Mouse (Mus musculus): ENCODE results near the gene Nrp1. TPM values are rescaled to one million over a fixed set of nuclear protein-coding genes. Genes with fewer than 3 reads are reported as not detected.

Gene Nrp1
- polyA plus RNA-seq, 1 experiment from 2014 or later: 107 TPM

DNA sequence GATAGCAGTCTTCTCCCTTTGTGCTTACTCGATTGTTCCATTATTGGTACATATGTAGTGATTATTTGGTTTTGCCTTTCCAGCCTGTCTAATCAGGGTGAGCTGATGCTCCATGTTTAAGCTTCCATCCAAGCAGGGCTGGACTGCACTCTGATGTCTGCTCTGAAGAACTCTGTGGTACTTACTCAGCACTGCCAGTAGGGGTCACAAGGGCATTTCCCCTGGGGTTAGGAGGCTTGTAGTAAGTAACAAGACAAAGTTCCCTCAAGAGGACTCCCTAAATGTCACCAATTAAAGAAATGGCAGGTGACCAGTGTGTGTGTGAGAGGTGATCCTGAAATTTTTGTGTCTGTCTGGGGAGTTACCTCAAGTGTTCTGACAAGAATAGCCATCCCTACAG, 161.0 kb downstream of the Nrp1 start:
- H3K4me1 ChIP-seq: no peaks in the 10 kb centered on the region
- H3K9ac ChIP-seq (replicated peaks): no peak overlapping the region
- no peaks in the 10 kb centered on the region for H3K9me3 ChIP-seq (replicated peaks)
- H3K27ac ChIP-seq (replicated peaks): no peak overlapping the region
- 87% methylated on average over 1 of the region's 1 CpGs for WGBS
- no peaks in the 10 kb centered on the region for H3K27me3 ChIP-seq (replicated peaks)
- no peak overlapping the region for H3K4me3 ChIP-seq (replicated peaks)
- no peak for ATAC-seq (ENCODE audit: low FRiP score)
- no peaks in the 10 kb centered on the region for H3K36me3 ChIP-seq
- no peak overlapping the region for H3K4me2 ChIP-seq

DNA sequence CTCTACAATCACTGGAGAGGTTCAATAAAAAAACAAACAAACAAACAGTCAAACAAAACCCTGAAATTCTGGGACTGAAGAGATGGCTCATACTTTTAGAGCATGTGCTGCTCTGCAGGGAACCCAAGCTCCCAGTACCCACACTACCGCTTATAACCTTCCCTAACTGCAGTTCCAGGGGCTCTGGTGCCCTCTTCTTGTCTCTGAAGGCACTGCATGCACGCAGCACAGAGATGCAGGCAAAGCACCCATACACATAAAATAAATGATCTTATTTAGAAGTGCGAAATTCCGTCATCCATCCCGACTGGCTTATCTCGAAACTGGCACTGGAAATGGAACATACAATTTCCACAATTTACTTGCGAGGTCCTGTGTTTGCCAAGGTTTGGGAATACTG, 165.4 kb downstream of the Nrp1 start:
- peaks cover 5% of the 10 kb centered on the region for H3K4me1 ChIP-seq
- H3K27ac ChIP-seq (replicated peaks): no peak overlapping the region
- ATAC-seq (ENCODE audit: low FRiP score): no peak
- no peaks in the 10 kb centered on the region for H3K9me3 ChIP-seq (replicated peaks)
- no peaks in the 10 kb centered on the region for H3K27me3 ChIP-seq (replicated peaks)
- no peaks in the 10 kb centered on the region for H3K36me3 ChIP-seq
- no peak overlapping the region for H3K4me2 ChIP-seq
- H3K4me3 ChIP-seq (replicated peaks): no peak overlapping the region
- no peak overlapping the region for H3K9ac ChIP-seq (replicated peaks)
- WGBS: 68% methylated on average over 7 of the region's 7 CpGs

DNA sequence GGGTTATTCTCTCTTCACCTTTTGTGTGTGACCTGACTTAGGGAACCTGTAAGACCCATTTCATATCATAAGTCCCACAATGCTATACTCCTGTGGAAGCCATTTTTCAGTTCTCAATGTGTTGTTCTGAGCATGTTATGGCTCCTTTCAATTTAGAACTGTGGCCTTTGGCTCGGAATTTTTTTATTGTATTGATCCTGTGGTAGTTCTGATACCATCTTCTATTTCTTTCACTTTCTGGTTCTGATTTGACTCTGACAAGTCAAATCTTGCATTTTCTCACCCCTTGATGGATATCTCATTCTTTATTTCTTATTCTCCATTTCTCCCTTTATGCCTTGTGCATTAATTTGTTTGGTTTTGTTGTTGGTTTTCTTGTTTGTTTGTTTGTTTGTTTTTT, 167.5 kb downstream of the Nrp1 start:
- Histone ChIP-seq H3K9ac (replicated peaks) (no peak overlapping the region), H3K36me3 (no peaks in the 10 kb centered on the region), H3K27ac (replicated peaks) (no peak overlapping the region), H3K4me1 (peaks cover 13% of the 10 kb centered on the region), H3K9me3 (replicated peaks) (no peaks in the 10 kb centered on the region), H3K4me2 (no peak overlapping the region), H3K4me3 (replicated peaks) (no peak overlapping the region), H3K27me3 (replicated peaks) (no peaks in the 10 kb centered on the region)
- ATAC-seq (ENCODE audit: low FRiP score): no peak
- 73% methylated on average over 1 of the region's 1 CpGs for WGBS

DNA sequence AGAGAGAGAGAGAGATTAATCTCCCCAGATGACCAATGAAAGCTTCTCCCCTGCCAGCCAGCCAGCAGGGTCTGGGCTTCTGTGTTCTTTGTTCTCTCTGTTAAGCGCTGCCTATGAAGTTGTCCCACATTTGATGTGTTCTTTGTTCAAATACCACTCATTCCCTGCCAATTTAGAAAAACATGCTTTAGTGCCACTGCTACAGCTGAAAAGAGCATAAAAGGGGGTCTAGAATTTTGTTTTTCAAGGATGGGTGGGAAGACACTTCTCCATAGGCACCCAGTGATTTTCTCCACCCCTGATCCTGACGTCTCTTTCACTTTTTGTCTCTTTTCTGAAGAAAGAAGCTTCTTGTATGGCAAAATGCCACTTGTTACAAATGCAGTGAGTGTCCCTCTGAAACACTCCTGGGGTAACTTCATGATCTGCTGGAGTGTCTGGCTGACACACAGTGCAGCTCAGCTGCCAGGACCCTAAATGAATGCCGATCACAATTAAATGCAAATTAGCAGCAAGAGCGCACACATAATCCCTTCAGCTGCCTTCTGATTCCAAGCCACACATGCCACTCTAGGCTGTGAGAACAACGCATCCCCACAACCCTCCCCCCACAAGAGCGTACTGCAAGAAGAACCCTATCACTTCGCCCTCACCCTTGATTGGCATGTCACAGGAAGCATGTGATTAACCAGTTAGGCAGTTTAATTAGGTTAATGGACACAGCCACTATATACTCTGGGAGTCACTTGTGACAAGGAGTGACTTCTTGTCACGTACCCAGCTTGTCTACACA, 170.4 kb downstream of the Nrp1 start:
- peak; percentile 87 for ATAC-seq (ENCODE audit: low FRiP score)
- WGBS: 11% methylated on average over 8 of the region's 8 CpGs
- H3K4me1 ChIP-seq: peaks cover 13% of the 10 kb centered on the region
- peak overlapping the region; percentile 22; the same call in 1 of the 2 replicates for H3K4me2 ChIP-seq
- no peaks in the 10 kb centered on the region for H3K36me3 ChIP-seq
- H3K9ac ChIP-seq (replicated peaks): no peak overlapping the region
- no peak overlapping the region for H3K4me3 ChIP-seq (replicated peaks)
- no peaks in the 10 kb centered on the region for H3K9me3 ChIP-seq (replicated peaks)
- H3K27ac ChIP-seq (replicated peaks): peak overlapping the region; percentile 62
- H3K27me3 ChIP-seq (replicated peaks): no peaks in the 10 kb centered on the region

DNA sequence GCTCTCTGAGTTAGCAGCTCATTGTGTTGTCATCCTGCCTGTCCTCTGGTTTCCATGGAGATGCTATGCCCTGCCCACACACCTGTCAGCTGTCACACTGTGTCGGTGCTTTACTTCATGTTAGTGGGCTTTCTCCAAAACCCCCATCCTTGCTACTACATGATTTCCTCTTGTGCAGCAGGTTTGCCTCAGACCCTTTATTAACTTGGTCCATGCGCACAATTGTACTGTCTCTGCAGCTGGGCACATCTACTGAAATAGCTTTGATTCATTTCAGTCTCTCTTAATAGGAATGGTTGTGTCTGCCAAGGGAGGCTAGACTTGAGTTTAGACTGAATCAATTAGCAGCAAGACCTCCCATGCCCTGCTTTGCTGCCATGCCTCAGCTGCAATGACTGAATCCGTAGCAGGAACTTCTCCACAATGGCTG, 176.1 kb downstream of the Nrp1 start:
- no peak overlapping the region for H3K27ac ChIP-seq (replicated peaks)
- H3K4me1 ChIP-seq: peaks cover 6% of the 10 kb centered on the region
- H3K36me3 ChIP-seq: no peaks in the 10 kb centered on the region
- no peak overlapping the region for H3K4me3 ChIP-seq (replicated peaks)
- 36% methylated on average over 3 of the region's 3 CpGs for WGBS
- H3K27me3 ChIP-seq (replicated peaks): no peaks in the 10 kb centered on the region
- peak; percentile 75; the same call in 1 of the 2 replicates for ATAC-seq (ENCODE audit: low FRiP score)
- no peak overlapping the region for H3K4me2 ChIP-seq
- no peaks in the 10 kb centered on the region for H3K9me3 ChIP-seq (replicated peaks)
- H3K9ac ChIP-seq (replicated peaks): no peak overlapping the region

DNA sequence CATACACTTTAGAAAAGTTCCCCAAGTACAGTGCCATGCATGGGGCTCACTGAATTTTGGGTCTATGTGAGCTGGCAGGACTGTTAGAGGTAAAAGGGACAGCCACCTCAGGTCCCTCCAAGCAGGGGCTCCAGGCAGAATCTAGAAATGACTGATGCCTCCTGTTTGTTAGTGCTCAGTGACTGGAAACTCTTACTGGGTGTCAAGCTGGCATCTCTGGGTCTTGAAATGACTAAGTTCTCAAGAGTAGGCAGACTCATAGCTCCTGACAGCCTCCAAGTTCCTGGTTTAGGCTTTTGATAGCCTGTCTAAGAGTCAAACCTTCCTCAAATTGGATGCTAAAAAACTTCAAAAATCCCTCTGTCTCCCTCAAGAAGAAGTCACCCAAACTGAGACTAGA, 177.3 kb downstream of the Nrp1 start:
- no peak for ATAC-seq (ENCODE audit: low FRiP score)
- H3K27ac ChIP-seq (replicated peaks): no peak overlapping the region

DNA sequence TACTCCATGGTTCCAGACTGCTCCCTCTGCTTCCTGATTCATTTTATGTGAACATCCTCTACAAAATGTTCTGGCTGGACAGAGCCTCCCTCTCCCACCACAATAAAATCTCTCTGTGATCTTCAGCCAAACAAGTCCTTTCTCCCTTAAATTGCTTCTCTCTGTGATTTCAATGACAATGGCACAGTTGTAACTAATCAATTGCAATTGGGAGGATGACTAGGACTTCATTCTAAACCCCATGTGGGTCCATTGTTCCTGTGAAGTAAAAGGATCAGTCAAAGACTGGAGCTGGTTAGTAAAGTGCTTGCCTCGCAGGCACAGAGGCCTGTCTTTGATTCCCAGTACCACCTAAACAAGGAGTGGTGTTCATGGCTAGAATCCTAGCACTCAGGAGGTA, 180.0 kb downstream of the Nrp1 start:
- Histone ChIP-seq H3K9me3 (replicated peaks) (no peaks in the 10 kb centered on the region), H3K4me2 (no peak overlapping the region), H3K4me3 (replicated peaks) (no peak overlapping the region), H3K4me1 (0 out of 2 replicates have a peak, but pooled peaks cover 8% of the 10 kb centered on the region), H3K27me3 (replicated peaks) (no peaks in the 10 kb centered on the region), H3K9ac (replicated peaks) (no peak overlapping the region), H3K27ac (replicated peaks) (no peak overlapping the region), H3K36me3 (no peaks in the 10 kb centered on the region)
- WGBS: 14% methylated on average over 1 of the region's 1 CpGs
- ATAC-seq (ENCODE audit: low FRiP score): no peak

More for the DNA sequence above, 177.3 kb downstream of the Nrp1 start:
- no peak overlapping the region for H3K4me2 ChIP-seq
- no peak overlapping the region for H3K9ac ChIP-seq (replicated peaks)
- H3K36me3 ChIP-seq: no peaks in the 10 kb centered on the region
- H3K4me3 ChIP-seq (replicated peaks): no peak overlapping the region
- no peaks in the 10 kb centered on the region for H3K9me3 ChIP-seq (replicated peaks)
- H3K4me1 ChIP-seq: 0 out of 2 replicates have a peak, but pooled peaks cover 5% of the 10 kb centered on the region
- H3K27me3 ChIP-seq (replicated peaks): no peaks in the 10 kb centered on the region

DNA sequence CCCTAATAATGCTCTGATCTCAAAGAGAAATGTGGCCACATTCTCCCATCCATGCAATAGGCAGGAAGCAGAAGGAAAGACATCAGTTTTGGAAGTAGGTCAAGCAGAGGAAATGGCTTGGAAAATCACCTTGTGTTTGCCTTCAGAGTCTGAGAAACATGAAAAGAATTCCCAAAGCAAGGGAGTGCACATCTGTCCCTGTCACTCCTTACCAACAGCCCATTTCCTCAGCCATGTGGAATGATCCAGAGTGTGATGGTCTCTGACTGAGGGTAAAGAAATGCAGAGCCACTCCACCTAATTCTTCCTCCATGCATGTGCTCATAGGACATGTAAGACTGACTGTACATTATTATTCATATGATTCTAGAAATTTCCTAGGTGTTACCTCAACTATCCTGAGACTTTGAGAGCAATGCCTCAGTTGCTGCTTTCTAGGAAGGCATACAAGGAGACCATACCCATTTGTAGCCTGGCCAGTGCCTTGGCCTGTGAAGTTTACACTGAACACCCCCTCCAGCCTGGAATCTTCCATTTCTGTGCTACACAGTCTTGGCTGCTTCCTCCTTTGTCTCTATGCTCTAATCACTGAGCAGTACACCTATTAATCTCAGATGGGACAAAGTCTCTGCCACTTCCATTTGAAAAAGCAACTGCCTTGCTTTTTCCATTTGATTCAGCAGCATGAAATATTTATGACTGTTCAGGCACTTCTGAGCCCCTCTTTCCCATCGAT, 183.1 kb downstream of the Nrp1 start:
- H3K27me3 ChIP-seq (replicated peaks): no peaks in the 10 kb centered on the region
- no peak overlapping the region for H3K4me2 ChIP-seq
- H3K9me3 ChIP-seq (replicated peaks): no peaks in the 10 kb centered on the region
- peak; percentile 55; the same call in 1 of the 2 replicates for ATAC-seq (ENCODE audit: low FRiP score)
- H3K36me3 ChIP-seq: no peaks in the 10 kb centered on the region
- 17% methylated on average over 1 of the region's 1 CpGs for WGBS
- H3K4me1 ChIP-seq: 0 out of 2 replicates have a peak, but pooled peaks cover 3% of the 10 kb centered on the region
- H3K27ac ChIP-seq (replicated peaks): 0 out of 2 replicates have a peak overlapping the region, but pooled peaks have one; percentile 33
- H3K4me3 ChIP-seq (replicated peaks): no peak overlapping the region
- no peak overlapping the region for H3K9ac ChIP-seq (replicated peaks)

DNA sequence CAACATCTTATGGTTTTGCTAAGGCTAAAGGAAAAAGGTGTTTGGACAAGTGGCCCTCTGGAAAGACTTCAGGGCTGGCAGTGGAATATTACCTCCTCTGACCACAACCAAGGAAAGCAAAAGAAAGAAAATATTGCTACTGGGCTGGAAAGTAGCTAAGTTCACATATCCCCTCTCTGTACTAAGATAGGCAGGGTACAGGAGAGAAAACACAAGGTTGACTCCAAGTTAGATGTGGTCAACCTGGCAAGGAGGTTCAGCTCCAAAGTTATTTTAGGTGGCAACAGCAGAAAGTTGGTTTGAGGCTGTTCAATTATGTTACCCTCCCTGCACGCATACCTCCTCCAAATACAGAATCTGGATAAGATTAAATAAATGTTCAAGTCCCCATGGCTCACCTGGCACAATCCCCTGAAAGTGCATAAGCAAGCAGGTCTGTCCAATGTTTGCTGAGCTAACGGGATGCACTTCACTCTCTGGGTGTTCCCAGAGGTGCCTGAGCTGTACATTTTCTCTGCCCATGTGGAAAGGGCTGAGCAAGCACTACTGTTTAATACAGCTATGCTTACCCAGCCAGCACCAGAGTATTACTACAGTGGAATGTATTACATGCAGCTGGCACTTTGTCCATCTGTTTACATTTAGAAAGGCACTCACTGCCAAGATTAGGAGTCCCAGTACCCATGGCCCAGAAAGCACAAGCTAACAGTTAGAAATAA, 185.9 kb downstream of the Nrp1 start:
- Histone ChIP-seq H3K4me3 (replicated peaks) (no peak overlapping the region), H3K36me3 (no peaks in the 10 kb centered on the region), H3K4me1 (0 out of 2 replicates have a peak, but pooled peaks cover 3% of the 10 kb centered on the region), H3K27ac (replicated peaks) (no peak overlapping the region), H3K27me3 (replicated peaks) (no peaks in the 10 kb centered on the region), H3K4me2 (no peak overlapping the region), H3K9me3 (replicated peaks) (no peaks in the 10 kb centered on the region), H3K9ac (replicated peaks) (no peak overlapping the region)
- 63% methylated on average over 2 of the region's 2 CpGs for WGBS
- ATAC-seq (ENCODE audit: low FRiP score): peak; percentile 53

DNA sequence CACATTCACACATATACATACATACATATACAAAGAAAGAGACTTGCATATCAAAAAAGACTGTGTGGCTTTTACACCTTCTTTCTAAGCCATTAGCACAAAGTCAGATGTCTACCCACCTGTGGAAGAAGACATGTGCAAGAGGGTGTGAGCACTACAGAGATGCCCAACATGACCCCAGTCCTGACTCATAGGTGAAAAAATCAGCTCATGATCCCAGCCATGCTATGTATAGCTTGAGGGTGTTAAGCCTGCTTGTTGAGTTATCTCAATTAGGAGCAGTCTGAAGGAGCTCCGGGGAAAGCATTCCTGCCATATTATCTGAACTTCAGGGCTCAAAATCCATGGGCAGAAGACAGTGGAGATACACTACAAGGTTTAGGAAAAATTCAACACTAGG, 187.9 kb downstream of the Nrp1 start:
- no peaks in the 10 kb centered on the region for H3K27me3 ChIP-seq (replicated peaks)
- ATAC-seq (ENCODE audit: low FRiP score): no peak
- no peak overlapping the region for H3K27ac ChIP-seq (replicated peaks)
- no peaks in the 10 kb centered on the region for H3K36me3 ChIP-seq
- H3K9me3 ChIP-seq (replicated peaks): no peaks in the 10 kb centered on the region
- no peak overlapping the region for H3K4me3 ChIP-seq (replicated peaks)
- H3K9ac ChIP-seq (replicated peaks): no peak overlapping the region
- no peak overlapping the region for H3K4me2 ChIP-seq
- 86% methylated on average over 1 of the region's 1 CpGs for WGBS
- H3K4me1 ChIP-seq: peaks cover 5% of the 10 kb centered on the region; the same call in 1 of the 2 replicates

DNA sequence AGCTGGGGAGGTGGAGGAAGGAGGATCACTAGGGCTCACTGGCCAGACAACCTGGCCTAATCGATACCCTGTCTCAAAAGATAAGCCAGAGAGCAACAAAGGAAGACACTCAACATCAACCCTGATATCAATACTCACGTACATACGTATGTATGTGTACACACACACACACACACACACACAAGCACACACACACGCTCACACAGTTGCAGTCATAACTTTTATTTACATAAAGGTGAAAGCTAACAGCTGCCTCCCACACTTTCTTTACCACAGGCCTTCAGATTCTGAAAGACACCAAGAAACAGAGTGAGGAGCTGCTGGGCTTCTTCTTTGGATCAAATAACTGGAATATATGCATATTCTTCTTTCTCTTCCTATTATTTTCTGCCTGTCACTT, 189.0 kb downstream of the Nrp1 start:
- ATAC-seq (ENCODE audit: low FRiP score): no peak

More for the DNA sequence above, 189.0 kb downstream of the Nrp1 start:
- H3K36me3 ChIP-seq: no peaks in the 10 kb centered on the region
- WGBS: 92% methylated on average over 4 of the region's 4 CpGs
- H3K9me3 ChIP-seq (replicated peaks): no peaks in the 10 kb centered on the region
- no peak overlapping the region for H3K4me3 ChIP-seq (replicated peaks)
- no peaks in the 10 kb centered on the region for H3K27me3 ChIP-seq (replicated peaks)
- no peak overlapping the region for H3K27ac ChIP-seq (replicated peaks)
- H3K9ac ChIP-seq (replicated peaks): no peak overlapping the region
- peaks cover 3% of the 10 kb centered on the region; the same call in 1 of the 2 replicates for H3K4me1 ChIP-seq
- no peak overlapping the region for H3K4me2 ChIP-seq
